Mouse (Mus musculus) kidney, adult 2 months (tissue): ENCODE results near the gene Smad6. TPM values are rescaled to one million over a fixed set of nuclear protein-coding genes. Genes with fewer than 3 reads are reported as not detected.

Experiments used
- DNase-seq: peaks from one replicate; pipeline ENCODE4 v3.0.0; 2021
- H3K27ac ChIP-seq: fragments of 200-500 bp; 2 replicates; pipeline ENCODE4 v1.5.1; 2012; ENCODE audit warnings: low read depth, low read length, control low read depth, inconsistent platforms; ENCODE audit not compliant: insufficient read depth
- H3K27me3 ChIP-seq: fragments of 200-500 bp; replicated peaks from 2 replicates; pipeline ENCODE4 v1.6.1; 2012; ENCODE audit warnings: mild to moderate bottlenecking, moderate library complexity, low read length, inconsistent platforms; ENCODE audit not compliant: control insufficient read depth, insufficient read depth
- H3K36me3 ChIP-seq: fragments of 200-500 bp; 2 replicates; pipeline ENCODE4 v1.6.1; 2012; ENCODE audit warnings: mild to moderate bottlenecking, moderate library complexity, low read length, inconsistent platforms; ENCODE audit not compliant: control insufficient read depth, insufficient read depth
- H3K4me1 ChIP-seq: fragments of 200-500 bp; 2 replicates; pipeline ENCODE4 v1.6.1; 2011; ENCODE audit warnings: low read length; ENCODE audit not compliant: control insufficient read depth, insufficient read depth
- H3K4me3 ChIP-seq: fragments of 200-500 bp; 2 replicates; pipeline ENCODE4 v1.5.1; 2011; ENCODE audit warnings: mild to moderate bottlenecking, low read depth, low read length, control low read depth; ENCODE audit not compliant: insufficient read depth
- CTCF ChIP-seq: fragments of 200-500 bp; conservative IDR thresholded peaks from 2 replicates; pipeline ENCODE4 v1.5.1; 2011; ENCODE audit warnings: low read depth, mild to moderate bottlenecking, control low read depth, low read length, moderate library complexity, mixed read lengths; ENCODE audit not compliant: insufficient read depth, insufficient read length
- POLR2A ChIP-seq: fragments of 200-500 bp; IDR thresholded peaks from one replicate; pipeline ENCODE4 v1.6.1; 2011; ENCODE audit warnings: low read depth, low read length, control low read depth
- WGBS: fragments of 180-500 bp; shearing (Covaris S2); methylation state at CpG from one replicate; pipeline ENCODE4 v1.1.7; 2018; 5-methylcytosine and 5-hydroxymethylcytosine counted together
- polyA plus RNA-seq: library from polyadenylated mRNA; depleted of rRNA; stranded (reverse); fragments of >200 nt; gene quantifications from 2 replicates; pipeline ENCODE4 v1.2.3, GENCODE M21; 2012; rRNA removed

The Smad6 gene
- polyA plus RNA-seq, 1 experiment: 15.9 TPM

DNA sequence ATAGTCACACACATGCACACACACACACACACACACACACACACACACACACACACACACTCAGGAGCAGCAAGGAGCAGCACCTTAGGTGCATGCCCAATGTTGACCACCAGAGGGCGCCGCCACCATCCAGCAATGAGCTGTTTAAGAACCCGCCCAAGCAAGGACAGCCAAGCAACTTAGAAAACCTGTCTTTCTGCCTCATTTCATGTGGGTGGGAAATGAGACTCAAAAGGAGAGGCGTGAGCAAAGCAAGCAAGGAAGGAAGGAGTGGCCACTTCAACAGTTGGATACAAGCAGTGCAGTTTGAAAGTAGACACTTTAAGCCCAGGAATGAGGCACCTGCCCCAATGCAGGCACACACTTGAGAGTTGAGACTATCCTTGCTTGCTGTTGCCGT lies 112.2 kb downstream of the Smad6 start:
- 14% methylated on average over 5 of the region's 5 CpGs for WGBS
- H3K27me3 ChIP-seq: no peaks in the 10 kb centered on the region
- no peak overlapping the region for H3K4me3 ChIP-seq
- no peak overlapping the region for H3K27ac ChIP-seq
- TF ChIP-seq CTCF: peak; percentile 84
- TF ChIP-seq POLR2A: no peak
- no peaks in the 10 kb centered on the region for H3K4me1 ChIP-seq
- DNase-seq: peak; percentile 78
- no peaks in the 10 kb centered on the region for H3K36me3 ChIP-seq

DNA sequence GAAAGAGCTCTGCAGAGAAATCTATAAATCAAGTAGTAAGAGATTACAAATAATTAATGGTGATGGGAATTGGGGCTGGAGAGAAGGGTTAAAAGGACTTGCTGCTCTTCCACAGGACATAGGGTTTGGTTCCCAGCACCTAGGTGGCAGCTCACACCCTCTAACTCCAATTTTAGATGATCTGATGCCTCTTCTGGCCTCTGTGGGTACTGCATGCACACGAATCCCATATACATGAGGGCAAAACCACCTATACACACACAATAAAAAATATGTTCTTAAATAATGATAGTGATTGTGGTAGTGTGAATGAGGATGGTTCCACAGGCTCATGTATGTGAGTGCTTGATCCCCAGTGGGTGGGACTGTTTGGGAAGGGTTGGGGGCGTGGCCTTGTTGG lies 117.3 kb downstream of the Smad6 start:
- no peak overlapping the region for H3K27ac ChIP-seq
- DNase-seq: no peak
- no peak overlapping the region for H3K4me3 ChIP-seq
- no peaks in the 10 kb centered on the region for H3K4me1 ChIP-seq
- 94% methylated on average over 2 of the region's 2 CpGs for WGBS
- H3K27me3 ChIP-seq: no peaks in the 10 kb centered on the region
- no peak for TF ChIP-seq CTCF
- no peak for TF ChIP-seq POLR2A
- H3K36me3 ChIP-seq: no peaks in the 10 kb centered on the region

Other genes starting within 250 kb of the Smad6 start
- gene Lctl, start 95.1 kb upstream of the Smad6 start, polyA plus RNA-seq: 5.1 and 6.9 TPM in 2 replicates
- 0.35 and 0.77 TPM in 2 replicates for gene Zwilch, start 151.0 kb upstream of the Smad6 start, polyA plus RNA-seq
- gene Rpl4, start 151.3 kb upstream of the Smad6 start, polyA plus RNA-seq: 373 and 421 TPM in 2 replicates
- gene Snapc5, start 157.2 kb upstream of the Smad6 start, polyA plus RNA-seq: 15.8 and 24.9 TPM in 2 replicates
- gene Uchl4, start 213.1 kb upstream of the Smad6 start, polyA plus RNA-seq: 0.11 and 0.15 TPM in 2 replicates
- gene Map2k1, start 231.6 kb upstream of the Smad6 start, polyA plus RNA-seq: 40.8 and 46.3 TPM in 2 replicates